Mouse (Mus musculus) granulocyte monocyte progenitor cell, adult 5-6 weeks (primary cell): ENCODE measurements at regions not wholly inside any gene's neighbourhood (a gene's known extent, or its start where the extent isn't known, plus 50 kb on each side); places are given as distances from the start of the nearest gene placed in this dataset.
A peak's percentile ranks its signal among the peaks of the same experiment; 100 is the strongest.

Experiments used
- ATAC-seq: replicated peaks from 2 replicates; pipeline ENCODE4 v1.8.0; 2016; ENCODE audit warnings: mild to moderate bottlenecking, moderate TSS enrichment, inconsistent platforms; ENCODE audit not compliant: poor library complexity, severe bottlenecking

- ATAC-seq = peak; percentile 59
Measured at GRCm38 (mm10) chr1:92731353-92732282, 83.0 kb upstream of the Otos start.

DNA sequence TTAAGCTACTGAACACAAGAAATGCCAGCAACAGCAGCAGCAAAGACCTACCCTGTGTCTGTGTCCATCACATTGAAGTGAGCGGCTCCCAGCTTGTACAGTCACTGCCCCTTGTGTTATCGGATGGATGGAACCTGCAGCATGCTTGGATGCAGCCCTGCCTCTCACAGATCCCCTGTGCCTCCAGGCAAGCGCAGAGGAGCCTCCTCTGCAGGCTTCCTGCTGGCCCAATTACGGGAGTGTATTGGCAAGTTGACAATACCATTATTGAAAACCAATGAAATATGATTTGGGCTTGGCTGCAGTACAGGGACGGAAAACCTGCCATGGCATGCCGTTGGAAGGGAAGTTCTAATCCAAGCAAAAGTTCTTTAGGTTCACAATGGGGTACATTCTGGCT is 81.9 kb upstream of the Otos start:
- ATAC-seq = no peak

DNA sequence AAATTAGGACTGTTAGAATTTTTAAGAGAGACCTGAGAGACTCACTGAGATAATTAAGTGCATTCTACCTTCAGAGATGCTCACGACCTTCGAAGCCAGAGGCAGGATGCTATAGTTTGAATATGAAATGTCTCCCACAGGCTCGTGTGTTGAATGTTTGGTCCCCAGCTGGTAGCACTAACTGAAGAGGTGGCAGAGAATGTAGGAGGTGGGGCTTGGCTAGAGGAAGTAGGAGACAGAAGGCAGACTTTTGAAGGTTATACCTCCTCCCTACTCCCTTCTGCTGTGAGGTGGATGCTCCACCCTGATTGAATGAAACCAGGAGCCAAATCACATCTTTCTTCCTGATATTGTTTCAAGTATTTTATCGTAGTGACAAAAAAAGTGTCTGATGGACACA is 79.3 kb upstream of the Otos start:
- ATAC-seq = no peak

GRCm38 (mm10) chr1:92727371-92727770 is 78.7 kb upstream of the Otos start:
- no peak for ATAC-seq

GRCm38 (mm10) chr1:92726341-92726740 is 77.7 kb upstream of the Otos start:
- peak; percentile 69 for ATAC-seq

DNA sequence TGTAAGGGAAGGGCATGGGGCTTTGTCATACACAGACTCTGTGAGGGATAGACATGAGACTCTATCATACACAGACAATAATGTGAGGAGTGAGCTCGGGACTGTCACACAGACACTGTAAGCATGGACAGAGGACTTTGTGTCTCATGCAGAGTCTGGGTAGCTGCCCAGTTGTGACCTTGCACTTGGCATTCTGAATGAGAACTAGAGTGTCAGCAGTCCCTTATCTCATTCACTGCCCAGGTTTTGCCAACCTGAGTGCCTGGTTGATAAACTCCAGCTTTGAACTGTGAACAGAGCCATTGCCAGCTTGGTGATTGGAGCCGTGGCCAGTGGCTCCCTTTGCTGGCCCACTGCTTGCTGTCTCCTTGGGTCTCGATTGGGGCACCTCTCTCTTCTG is 75.5 kb upstream of the Otos start:
- ATAC-seq = no peak

DNA sequence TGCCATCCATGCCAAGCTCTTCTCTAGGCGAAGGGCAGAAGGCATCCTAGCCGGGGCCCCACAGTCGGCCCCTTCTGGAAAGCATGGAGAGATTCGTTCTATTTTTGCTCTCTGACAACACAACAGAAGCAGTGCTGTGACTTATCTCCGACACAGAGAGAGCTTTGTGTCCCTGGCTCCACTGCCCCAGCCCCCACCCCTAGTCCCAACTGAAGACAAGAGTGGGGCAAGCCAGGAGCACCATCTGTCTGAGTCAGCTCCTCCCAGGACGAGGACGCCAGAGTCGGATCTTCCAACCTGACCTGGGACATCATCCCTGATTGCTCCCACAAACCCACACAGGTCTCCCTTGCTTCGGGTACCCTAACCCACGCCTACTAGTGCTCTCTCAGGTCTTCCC is 71.9 kb upstream of the Otos start:
- no peak for ATAC-seq

DNA sequence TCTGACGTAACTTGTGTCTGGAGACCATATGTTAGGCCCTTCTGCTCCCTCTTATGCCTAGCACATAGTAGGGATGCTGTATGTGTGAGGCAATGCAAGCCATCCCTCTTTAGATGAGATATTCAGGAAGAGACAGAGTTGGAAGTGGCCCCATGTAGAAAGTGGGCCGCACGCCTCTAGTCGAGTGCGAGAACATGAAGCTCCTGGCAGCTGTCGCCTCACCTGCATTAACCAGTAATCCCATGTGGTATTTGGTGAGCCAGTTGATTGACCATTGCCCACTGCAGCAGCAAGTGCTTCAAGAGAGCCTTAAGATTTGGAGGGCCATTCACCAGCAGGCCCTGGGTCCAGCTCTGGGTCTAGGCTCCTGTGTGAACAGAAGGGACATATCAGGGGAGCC is 71.2 kb upstream of the Otos start:
- no peak for ATAC-seq

- no peak for ATAC-seq
Measured at GRCm38 (mm10) chr1:92718108-92718507, 69.5 kb upstream of the Otos start.

DNA sequence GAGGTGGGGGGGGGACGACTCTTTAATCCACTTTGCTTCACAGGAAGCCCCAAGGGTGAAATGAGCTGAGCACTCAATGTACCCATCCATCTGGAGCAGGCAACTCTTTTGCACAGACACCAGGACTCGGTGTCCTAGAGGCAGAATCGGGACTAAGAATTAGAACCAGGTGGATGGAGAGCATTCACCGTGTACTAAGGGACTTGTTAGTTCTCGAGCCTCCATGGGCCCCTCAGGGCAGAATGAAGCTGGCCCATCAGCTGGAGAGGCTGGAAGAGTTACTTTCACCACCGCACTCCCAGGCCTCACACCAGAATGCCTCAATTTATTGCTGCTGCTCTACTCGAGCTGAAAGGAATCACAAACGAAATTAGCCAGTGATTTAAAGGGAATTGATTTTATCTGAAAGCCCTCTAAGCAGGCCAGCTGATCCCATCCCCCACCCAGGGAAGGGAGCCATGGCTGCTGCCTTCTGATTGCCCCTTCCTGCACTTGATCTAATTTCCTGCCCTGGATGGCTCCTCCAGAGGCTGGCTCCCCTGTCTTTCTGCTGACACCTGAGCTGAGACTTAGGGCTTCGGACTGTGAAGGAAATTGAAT is 66.2 kb upstream of the Otos start:
- no peak for ATAC-seq

DNA sequence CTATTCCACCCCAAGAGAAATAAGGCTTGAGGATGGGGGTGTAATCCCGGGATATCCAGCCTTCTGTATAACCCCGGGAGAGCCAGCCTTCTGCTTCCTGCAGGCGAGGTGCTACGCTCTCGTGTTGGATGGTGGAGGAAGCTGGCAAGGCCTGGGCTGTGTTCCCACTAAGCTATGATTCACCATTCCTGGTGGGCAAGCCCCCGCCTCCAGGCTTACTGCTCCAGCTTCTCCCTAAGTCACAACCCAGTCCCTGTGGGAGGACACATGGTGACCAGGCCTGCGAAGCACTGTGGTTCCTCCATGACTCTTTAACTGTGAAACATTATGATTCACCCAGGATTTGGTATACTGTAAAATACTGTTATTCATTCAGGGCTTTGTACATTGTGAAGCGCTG is 63.7 kb upstream of the Otos start:
- ATAC-seq = no peak

DNA sequence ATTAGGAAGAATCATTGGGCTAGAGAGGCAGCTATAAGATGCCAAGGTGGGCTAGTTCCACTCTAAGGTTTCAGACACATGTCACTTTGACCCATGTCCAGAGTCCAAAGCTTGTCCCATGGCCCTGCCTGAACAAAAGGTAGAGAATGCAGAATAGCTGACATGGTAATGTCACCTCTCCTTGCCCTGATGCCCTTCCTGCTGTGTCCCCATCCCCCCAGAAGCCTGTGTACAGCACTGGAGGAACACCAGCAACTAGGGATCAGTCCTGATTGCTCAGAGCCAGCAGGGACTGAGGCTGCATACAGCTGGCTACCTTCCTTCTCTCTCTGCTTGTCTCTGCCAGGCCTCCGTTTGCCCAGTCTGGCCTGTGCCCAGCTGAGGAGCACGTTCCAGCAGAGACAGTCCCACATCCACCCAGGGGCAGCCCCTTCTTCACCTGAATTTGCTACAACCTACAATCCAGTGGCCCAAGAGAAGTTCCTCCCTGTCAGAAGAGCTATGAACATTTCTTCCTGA is 61.7 kb upstream of the Otos start:
- ATAC-seq = no peak

DNA sequence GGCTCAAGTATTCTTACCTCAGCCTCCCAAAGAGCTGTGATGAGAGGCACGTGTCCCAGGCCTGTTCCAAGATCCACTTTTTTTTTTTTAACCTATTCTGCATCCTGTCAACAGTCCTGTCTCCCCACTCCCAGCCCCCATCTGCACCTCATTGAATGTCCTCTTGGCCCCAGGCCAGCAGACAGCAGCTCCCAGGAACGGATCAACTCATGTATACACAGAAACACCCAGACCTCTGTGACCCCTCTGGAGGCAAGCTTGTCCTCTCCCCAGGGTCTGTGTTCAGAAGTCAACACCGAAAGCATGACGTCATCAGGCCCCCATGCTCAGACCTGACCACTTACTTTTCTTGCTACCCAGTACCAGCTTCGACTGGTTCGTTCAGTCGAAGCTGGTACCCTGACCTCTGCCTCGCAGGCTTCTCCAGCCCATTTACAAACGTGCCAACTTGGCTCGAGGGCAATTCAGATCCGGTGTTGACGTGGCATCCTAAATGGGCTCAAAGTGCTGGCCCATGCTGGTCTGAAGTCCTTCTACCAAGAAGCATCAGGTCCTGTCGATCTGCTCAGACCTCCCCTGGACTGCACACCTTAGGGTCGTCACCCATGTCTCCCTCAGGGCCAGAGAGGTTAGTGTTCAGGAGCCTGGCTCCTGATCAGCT is 60.7 kb upstream of the Otos start:
- no peak for ATAC-seq

GRCm38 (mm10) chr1:92707917-92708897 is 59.6 kb upstream of the Otos start:
- peak; percentile 70 for ATAC-seq

DNA sequence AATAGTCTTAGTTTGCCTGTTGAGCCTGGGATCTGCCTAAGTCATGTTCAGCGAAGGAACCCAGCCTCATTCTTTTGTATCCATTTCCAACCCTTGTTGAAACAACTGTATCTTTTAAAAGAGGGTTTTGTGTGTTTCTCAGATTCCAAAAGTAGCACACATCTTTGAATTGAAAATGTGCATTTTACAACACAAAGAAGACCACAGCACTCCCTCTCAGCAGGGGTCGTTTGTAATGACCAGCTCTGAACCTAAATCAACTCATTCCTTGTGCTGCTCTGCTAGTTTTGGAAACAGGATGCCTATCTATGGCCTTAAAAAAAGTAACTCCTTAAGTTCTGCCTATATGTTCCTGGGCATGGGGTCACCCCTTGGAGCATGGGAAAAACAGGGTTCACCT is 58.8 kb upstream of the Otos start:
- ATAC-seq = no peak

DNA sequence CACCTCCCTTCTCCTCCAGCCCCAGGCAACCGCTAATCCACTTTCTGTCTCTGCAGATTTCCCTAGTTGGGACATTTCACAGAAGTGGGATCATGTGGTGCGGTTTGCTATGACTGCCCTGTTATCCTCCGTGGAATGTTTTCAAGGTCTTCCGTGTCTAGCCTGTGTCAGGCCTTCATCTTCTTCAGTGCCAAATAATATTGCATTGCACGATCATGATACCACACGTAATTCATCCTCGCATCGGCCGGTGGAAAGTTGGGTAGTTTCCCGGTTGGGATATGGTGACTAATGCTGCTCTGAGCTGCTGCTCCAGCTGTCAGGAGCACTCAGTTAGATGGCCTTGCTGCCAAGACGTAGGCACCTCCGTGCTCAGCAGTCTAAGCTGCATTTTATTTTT is 55.3 kb upstream of the Otos start:
- no peak for ATAC-seq

GRCm38 (mm10) chr1:92703270-92703669 is 54.6 kb upstream of the Otos start:
- ATAC-seq = no peak

GRCm38 (mm10) chr1:92700107-92700506 is 51.5 kb upstream of the Otos start:
- no peak for ATAC-seq

DNA sequence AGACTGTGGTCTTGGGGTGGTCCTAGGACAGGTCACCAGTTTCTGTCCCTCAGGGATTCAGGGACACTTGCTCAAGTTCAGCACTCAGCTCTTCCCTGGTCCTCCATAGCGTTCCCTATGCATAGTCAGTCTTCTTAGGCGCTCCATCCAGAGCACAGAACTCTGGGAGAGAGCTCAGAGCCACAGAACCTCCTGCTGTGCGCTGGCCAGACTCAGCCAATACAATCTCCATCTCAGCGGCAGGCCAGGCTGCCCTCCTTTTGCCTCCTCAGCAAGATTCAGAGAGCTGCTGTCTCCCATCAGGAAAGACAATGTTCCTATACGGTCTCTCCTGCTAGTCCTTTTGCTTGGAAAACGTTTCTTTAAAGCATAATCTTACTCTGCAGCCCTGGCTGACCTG is 51.1 kb upstream of the Otos start:
- ATAC-seq = no peak

DNA sequence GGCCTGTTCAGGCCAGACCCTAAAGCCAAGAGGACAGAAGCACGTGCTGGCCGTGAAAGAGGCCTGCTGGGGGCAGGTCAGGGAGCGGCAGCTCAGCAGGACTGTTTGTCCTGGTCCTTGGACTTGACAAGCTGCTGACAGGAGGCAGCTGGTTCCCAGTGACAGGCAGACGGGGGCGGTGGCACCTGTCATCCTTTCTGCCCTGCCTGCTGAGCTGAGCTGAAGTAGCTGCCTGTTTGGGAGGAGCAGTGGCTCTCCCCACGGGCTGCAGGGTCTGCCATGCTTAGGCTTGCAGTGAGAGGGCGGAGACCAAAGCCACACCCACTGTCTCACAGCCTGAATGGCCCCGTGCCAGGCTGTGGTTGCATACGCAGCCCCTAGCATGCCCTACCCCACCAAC is 50.4 kb upstream of the Otos start:
- peak; percentile 78 for ATAC-seq
